ENCODE assay signal across 26 mouse cellular contexts in the genomic region with DNA sequence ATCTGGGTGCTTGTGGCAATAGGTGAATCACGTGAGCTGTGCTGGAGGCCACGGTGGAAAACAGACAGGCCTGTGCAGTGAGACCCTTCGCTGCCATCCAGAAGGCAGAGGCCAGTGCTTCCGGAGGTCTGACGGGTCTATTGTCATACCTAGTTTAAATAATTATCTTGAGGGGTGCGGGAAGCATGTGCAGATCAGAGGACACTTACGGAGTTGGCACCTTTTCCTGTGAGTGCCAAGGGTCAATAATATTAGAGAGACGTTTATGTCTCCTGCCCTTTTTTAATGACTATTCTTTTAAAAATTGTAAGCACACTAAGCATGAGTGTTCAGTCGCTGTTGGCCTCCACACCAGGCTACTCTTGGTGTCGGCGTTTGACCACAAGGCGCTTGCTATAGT. TPM values are rescaled to one million over a fixed set of nuclear protein-coding genes. Genes with fewer than 3 reads are reported as not detected.
A peak's percentile ranks its signal among the peaks of the same experiment; 100 is the strongest.
DNase-seq lines count a peak whose midpoint lies in the region; ATAC-seq and TF ChIP-seq lines count a peak whose summit lies in the region.
"Had no signal": no experiment of that assay in that cellular context is flagged by ENCODE, and none has a peak within 500 bp of the region (broad histone marks: within the 10 kb centered on the region; RNA-seq: fewer than 3 reads in every experiment).

No protein-coding gene starts in this region.

- H3K27me3 ChIP-seq in intestine, postnatal 0 days (replicated peaks; ENCODE audit: control insufficient read depth, insufficient read depth, low read length), result no peaks in the 10 kb centered on the region
- no peaks in the 10 kb centered on the region for H3K27me3 ChIP-seq in intestine, embryonic 16.5 days (replicated peaks; ENCODE audit: control insufficient read depth, insufficient read depth, low read length)
- H3K27me3 ChIP-seq in kidney, embryonic 16.5 days (ENCODE audit: insufficient read depth, low read length), result no peaks in the 10 kb centered on the region
- 0 out of 2 replicates have a peak, but pooled peaks cover 8% of the 10 kb centered on the region for H3K27me3 ChIP-seq in neural tube, embryonic 13.5 days
- H3K27me3 ChIP-seq in neural tube, embryonic 15.5 days (replicated peaks), result no peaks in the 10 kb centered on the region
- H3K27me3 ChIP-seq in stomach, postnatal 0 days (ENCODE audit: control insufficient read depth, insufficient read depth, low read length), result no peaks in the 10 kb centered on the region
- H3K27me3 ChIP-seq: embryonic facial prominence, embryonic 15.5 days; heart, embryonic 12.5 days; stomach, embryonic 15.5 days had no signal

- peaks cover 14% of the 10 kb centered on the region; the same call in 1 of the 2 replicates for H3K4me1 ChIP-seq in intestine, postnatal 0 days (replicated peaks; ENCODE audit: control insufficient read depth, insufficient read depth, low read length)
- H3K4me1 ChIP-seq in intestine, embryonic 16.5 days (ENCODE audit: control insufficient read depth, insufficient read depth, low read length), result peaks cover 30% of the 10 kb centered on the region
- H3K4me1 ChIP-seq in kidney, embryonic 16.5 days (ENCODE audit: insufficient read depth, low read length), result peaks cover 26% of the 10 kb centered on the region
- H3K4me1 ChIP-seq in neural tube, embryonic 13.5 days (replicated peaks), result peaks cover 22% of the 10 kb centered on the region
- H3K4me1 ChIP-seq in neural tube, embryonic 15.5 days, result peaks cover 16% of the 10 kb centered on the region
- H3K4me1 ChIP-seq in stomach, postnatal 0 days (replicated peaks; ENCODE audit: control insufficient read depth, insufficient read depth), result peaks cover 6% of the 10 kb centered on the region

- peak; percentile 31 for DNase-seq in kidney, postnatal 10 days
- no peak for DNase-seq in stomach, postnatal 0 days (ENCODE audit: low spot score)
- DNase-seq in left cerebral cortex, adult 11 months (ENCODE audit: low spot score), result no peak
- DNase-seq: adrenal gland, postnatal 25 days; B cell, adult 2 months; cerebellum, postnatal 25 days; forebrain, postnatal 0 days; gastrocnemius, postnatal 10 days; layer of hippocampus, postnatal 36 days; thymus, postnatal 14 days had no signal

- WGBS in intestine, postnatal 0 days, result 47% methylated on average over 12 of the region's 12 CpGs
- 68% methylated on average over 12 of the region's 12 CpGs for WGBS in intestine, embryonic 16.5 days
- 73% methylated on average over 12 of the region's 12 CpGs for WGBS in kidney, embryonic 16.5 days
- 77% methylated on average over 12 of the region's 12 CpGs for WGBS in neural tube, embryonic 13.5 days
- WGBS in neural tube, embryonic 15.5 days, result 80% methylated on average over 12 of the region's 12 CpGs
- WGBS in stomach, postnatal 0 days, result 60% methylated on average over 12 of the region's 12 CpGs

- 0 out of 2 replicates have a peak overlapping the region, but pooled peaks have one; percentile 43 for H3K27ac ChIP-seq in intestine, postnatal 0 days (ENCODE audit: low read depth, low read length)
- no peak overlapping the region for H3K27ac ChIP-seq in intestine, embryonic 16.5 days (ENCODE audit: low read length)
- H3K27ac ChIP-seq in kidney, embryonic 16.5 days (ENCODE audit: low read length), result no peak overlapping the region
- H3K27ac ChIP-seq in neural tube, embryonic 13.5 days (replicated peaks), result peak overlapping the region; percentile 46; the same call in 1 of the 2 replicates
- H3K27ac ChIP-seq in neural tube, embryonic 15.5 days (replicated peaks), result no peak overlapping the region
- peak overlapping the region; percentile 61 for H3K27ac ChIP-seq in stomach, postnatal 0 days (replicated peaks)
- H3K27ac ChIP-seq: embryonic facial prominence, embryonic 10.5 days; embryonic facial prominence, embryonic 15.5 days; forebrain, embryonic 12.5 days; hindbrain, embryonic 14.5 days; neural tube, embryonic 12.5 days; stomach, embryonic 15.5 days had no signal

- no peak for TF ChIP-seq EP300 in stomach, postnatal 0 days (optimal IDR thresholded peaks at IDR 0.05)

- no peak for ATAC-seq in intestine, postnatal 0 days
- no peak for ATAC-seq in intestine, embryonic 16.5 days
- no peak for ATAC-seq in kidney, embryonic 16.5 days (ENCODE audit: low FRiP score, low TSS enrichment)
- peak; percentile 45; the same call in 1 of the 2 replicates for ATAC-seq in neural tube, embryonic 13.5 days (ENCODE audit: low read depth)
- ATAC-seq in neural tube, embryonic 15.5 days (ENCODE audit: low FRiP score), result no peak
- no peak for ATAC-seq in stomach, postnatal 0 days (ENCODE audit: low FRiP score, low TSS enrichment)
- ATAC-seq: forebrain, postnatal 0 days; midbrain, embryonic 16.5 days had no signal

- H3K4me3 ChIP-seq in intestine, postnatal 0 days (ENCODE audit: low read depth, low read length), result no peak overlapping the region
- no peak overlapping the region for H3K4me3 ChIP-seq in intestine, embryonic 16.5 days (ENCODE audit: low read length)
- H3K4me3 ChIP-seq in kidney, embryonic 16.5 days (ENCODE audit: low read length), result no peak overlapping the region
- no peak overlapping the region for H3K4me3 ChIP-seq in neural tube, embryonic 13.5 days
- H3K4me3 ChIP-seq in neural tube, embryonic 15.5 days (replicated peaks), result no peak overlapping the region
- H3K4me3 ChIP-seq in stomach, postnatal 0 days (ENCODE audit: low read depth, low read length), result no peak overlapping the region
- H3K4me3 ChIP-seq: embryonic facial prominence, embryonic 10.5 days; embryonic facial prominence, embryonic 15.5 days; forebrain, embryonic 12.5 days; heart, embryonic 12.5 days; myocyte; neural tube, embryonic 12.5 days; stomach, embryonic 15.5 days had no signal

- no peak overlapping the region for H3K9ac ChIP-seq in intestine, postnatal 0 days (ENCODE audit: low read depth, low read length)
- H3K9ac ChIP-seq in intestine, embryonic 16.5 days (ENCODE audit: low read depth, low read length), result no peak overlapping the region
- H3K9ac ChIP-seq in kidney, embryonic 16.5 days (replicated peaks; ENCODE audit: low read length), result no peak overlapping the region
- H3K9ac ChIP-seq in neural tube, embryonic 13.5 days, result no peak overlapping the region
- H3K9ac ChIP-seq in neural tube, embryonic 15.5 days (replicated peaks), result no peak overlapping the region
- no peak overlapping the region for H3K9ac ChIP-seq in stomach, postnatal 0 days (ENCODE audit: low read length)
- H3K9ac ChIP-seq: embryonic facial prominence, embryonic 15.5 days; forebrain, embryonic 12.5 days; forebrain, postnatal 0 days; heart, embryonic 12.5 days; hindbrain, embryonic 14.5 days; neural tube, embryonic 12.5 days; stomach, embryonic 15.5 days had no signal

- no peaks in the 10 kb centered on the region for H3K9me3 ChIP-seq in intestine, postnatal 0 days (ENCODE audit: control insufficient read depth)
- no peaks in the 10 kb centered on the region for H3K9me3 ChIP-seq in intestine, embryonic 16.5 days (ENCODE audit: control insufficient read depth, low read length)
- no peaks in the 10 kb centered on the region for H3K9me3 ChIP-seq in kidney, embryonic 16.5 days (ENCODE audit: low read length)
- H3K9me3 ChIP-seq in neural tube, embryonic 13.5 days, result no peaks in the 10 kb centered on the region
- no peaks in the 10 kb centered on the region for H3K9me3 ChIP-seq in neural tube, embryonic 15.5 days (replicated peaks)
- no peaks in the 10 kb centered on the region for H3K9me3 ChIP-seq in stomach, postnatal 0 days (ENCODE audit: control insufficient read depth, low read length)
- H3K9me3 ChIP-seq: embryonic facial prominence, embryonic 10.5 days; embryonic facial prominence, embryonic 15.5 days; forebrain, embryonic 12.5 days; heart, embryonic 12.5 days; neural tube, embryonic 12.5 days; stomach, embryonic 15.5 days had no signal

- peak overlapping the region; percentile 47 for H3K4me2 ChIP-seq in intestine, postnatal 0 days (replicated peaks; ENCODE audit: low read depth)
- no peak overlapping the region for H3K4me2 ChIP-seq in intestine, embryonic 16.5 days (ENCODE audit: low read depth, low read length)
- no peak overlapping the region for H3K4me2 ChIP-seq in kidney, embryonic 16.5 days (replicated peaks; ENCODE audit: low read depth, low read length)
- no peak overlapping the region for H3K4me2 ChIP-seq in neural tube, embryonic 13.5 days
- H3K4me2 ChIP-seq in neural tube, embryonic 15.5 days, result no peak overlapping the region
- no peak overlapping the region for H3K4me2 ChIP-seq in stomach, postnatal 0 days (replicated peaks; ENCODE audit: low read depth)
- H3K4me2 ChIP-seq: embryonic facial prominence, embryonic 15.5 days; forebrain, embryonic 12.5 days; heart, embryonic 12.5 days; hindbrain, embryonic 14.5 days; liver, embryonic 11.5 days; midbrain, embryonic 11.5 days; stomach, embryonic 15.5 days had no signal

- TF ChIP-seq CTCF in intestine, postnatal 0 days (IDR thresholded peaks at IDR 0.05; ENCODE audit: low read depth), result no peak
- no peak for TF ChIP-seq CTCF in stomach, postnatal 0 days (IDR thresholded peaks at IDR 0.05; ENCODE audit: low read depth)

- H3K36me3 ChIP-seq in intestine, postnatal 0 days (ENCODE audit: control insufficient read depth, insufficient read depth), result no peaks in the 10 kb centered on the region
- H3K36me3 ChIP-seq in intestine, embryonic 16.5 days (ENCODE audit: control insufficient read depth, insufficient read depth, low read length), result no peaks in the 10 kb centered on the region
- 0 out of 2 replicates have a peak, but pooled peaks cover 6% of the 10 kb centered on the region for H3K36me3 ChIP-seq in kidney, embryonic 16.5 days (ENCODE audit: insufficient read depth, low read length)
- H3K36me3 ChIP-seq in neural tube, embryonic 13.5 days, result no peaks in the 10 kb centered on the region; the same call in 1 of the 2 replicates
- H3K36me3 ChIP-seq in neural tube, embryonic 15.5 days, result no peaks in the 10 kb centered on the region
- H3K36me3 ChIP-seq in stomach, postnatal 0 days (ENCODE audit: control insufficient read depth, insufficient read depth, low read length), result no peaks in the 10 kb centered on the region
- H3K36me3 ChIP-seq: embryonic facial prominence, embryonic 10.5 days; forebrain, embryonic 12.5 days; neural tube, embryonic 12.5 days; stomach, embryonic 15.5 days had no signal

RNA-seq across cellular contexts. Expression of gene Wbp4, which starts 7.8 kb away (rescaled TPM):
- polyA plus RNA-seq in intestine, postnatal 0 days (2015; fragmentation: Nextera tagmentation; extraction: Ambion mirVana), result 29.8 and 31.0 TPM in 2 replicates
- polyA plus RNA-seq in intestine, embryonic 16.5 days (2015; fragmentation: Nextera tagmentation; extraction: Ambion mirVana), result 26.9 and 31.3 TPM in 2 replicates
- 37.0 and 39.1 TPM in 2 replicates for polyA plus RNA-seq in kidney, embryonic 16.5 days (2015; fragmentation: Nextera tagmentation; extraction: Ambion mirVana)
- 45.1 and 47.8 TPM in 2 replicates for polyA plus RNA-seq in neural tube, embryonic 13.5 days (2015; fragmentation: Nextera tagmentation; extraction: Ambion mirVana)
- polyA plus RNA-seq in neural tube, embryonic 15.5 days (2015; fragmentation: Nextera tagmentation; extraction: Ambion mirVana), result 40.0 and 41.8 TPM in 2 replicates
- 28.8 and 31.0 TPM in 2 replicates for polyA plus RNA-seq in stomach, postnatal 0 days (2015; fragmentation: Nextera tagmentation; extraction: Ambion mirVana)

RNA-seq across cellular contexts. Expression of gene Elf1, which starts 8.2 kb away (rescaled TPM):
- polyA plus RNA-seq in intestine, postnatal 0 days (2015; fragmentation: Nextera tagmentation; extraction: Ambion mirVana), result 19.2 and 20.0 TPM in 2 replicates
- polyA plus RNA-seq in intestine, embryonic 16.5 days (2015; fragmentation: Nextera tagmentation; extraction: Ambion mirVana), result 21.9 and 22.2 TPM in 2 replicates
- 10.2 and 10.3 TPM in 2 replicates for polyA plus RNA-seq in kidney, embryonic 16.5 days (2015; fragmentation: Nextera tagmentation; extraction: Ambion mirVana)
- polyA plus RNA-seq in neural tube, embryonic 13.5 days (2015; fragmentation: Nextera tagmentation; extraction: Ambion mirVana), result 4.3 and 4.6 TPM in 2 replicates
- polyA plus RNA-seq in neural tube, embryonic 15.5 days (2015; fragmentation: Nextera tagmentation; extraction: Ambion mirVana), result 2.5 and 9.7 TPM in 2 replicates
- 18.7 and 19.3 TPM in 2 replicates for polyA plus RNA-seq in stomach, postnatal 0 days (2015; fragmentation: Nextera tagmentation; extraction: Ambion mirVana)

RNA-seq across cellular contexts. Expression of gene Kbtbd6, which starts 37.5 kb away (rescaled TPM):
- polyA plus RNA-seq in intestine, postnatal 0 days (2015; fragmentation: Nextera tagmentation; extraction: Ambion mirVana), result 0.92 and 0.98 TPM in 2 replicates
- polyA plus RNA-seq in intestine, embryonic 16.5 days (2015; fragmentation: Nextera tagmentation; extraction: Ambion mirVana), result 1.5 and 1.8 TPM in 2 replicates
- polyA plus RNA-seq in kidney, embryonic 16.5 days (2015; fragmentation: Nextera tagmentation; extraction: Ambion mirVana), result 3.1 and 4.0 TPM in 2 replicates
- 1.6 and 1.8 TPM in 2 replicates for polyA plus RNA-seq in neural tube, embryonic 13.5 days (2015; fragmentation: Nextera tagmentation; extraction: Ambion mirVana)
- 1.6 and 2.2 TPM in 2 replicates for polyA plus RNA-seq in neural tube, embryonic 15.5 days (2015; fragmentation: Nextera tagmentation; extraction: Ambion mirVana)
- 0.57 and 0.98 TPM in 2 replicates for polyA plus RNA-seq in stomach, postnatal 0 days (2015; fragmentation: Nextera tagmentation; extraction: Ambion mirVana)

Comparison
In these comparisons a context has a peak if more than half of its experiments do, and no peak if none do; other contexts are left out.
1. H3K27ac ChIP-seq: peak in intestine, postnatal 0 days (single experiment), neural tube, embryonic 13.5 days (single experiment) and stomach, postnatal 0 days (single experiment); none in intestine, embryonic 16.5 days (single experiment), kidney, embryonic 16.5 days (single experiment) and neural tube, embryonic 15.5 days (single experiment).